Mouse (Mus musculus) brain, embryonic 14.5 days (tissue): ENCODE measurements around the gene Naip2. TPM values are rescaled to one million over a fixed set of nuclear protein-coding genes. Genes with fewer than 3 reads are reported as not detected.
"Not testable (repeated sequence)": the region's sequence is repeated elsewhere in the genome, so short reads cannot be mapped to it uniquely, and the experiment has no call there.

Experiments
- DNase-seq: peaks from one replicate; pipeline ENCODE4 v3.0.0-alpha.2; 2011; ENCODE audit warnings: low read depth
- CTCF ChIP-seq: fragments of 200-500 bp; IDR thresholded peaks from 2 replicates; pipeline ENCODE4 v1.5.1; 2012; ENCODE audit warnings: inconsistent platforms, mild to moderate bottlenecking, moderate library complexity, borderline replicate concordance; ENCODE audit not compliant: insufficient read depth, insufficient read length; ENCODE audit errors: extremely low read depth
- POLR2A ChIP-seq: fragments of 200-500 bp; IDR thresholded peaks from 2 replicates; pipeline ENCODE4 v1.6.1; 2012; ENCODE audit warnings: mild to moderate bottlenecking, inconsistent platforms, borderline replicate concordance; ENCODE audit not compliant: poor library complexity, insufficient read depth, insufficient read length, severe bottlenecking; ENCODE audit errors: extremely low read depth
- polyA plus RNA-seq: library from polyadenylated mRNA; depleted of rRNA; stranded (reverse); fragments of >200 nt; gene quantifications from 2 replicates; pipeline ENCODE4 v1.2.3, GENCODE M21; 2012; rRNA removed

Naip2 gene
- polyA plus RNA-seq = 0.13 and 0.19 TPM in 2 replicates

GRCm38 (mm10) chr13:100201659-100202333 is at the start of gene Naip2:
Naip2 (minus strand) TSS chr13:100202092.
- not testable (repeated sequence) for DNase-seq

- DNase-seq = not testable (repeated sequence)
These were observed 45.1 kb upstream of the Naip2 start for GRCm38 (mm10) chr13:100246896-100247519.

GRCm38 (mm10) chr13:100246223-100246622 is 44.3 kb upstream of the Naip2 start, which contains the start of gene Naip5:
Naip5 (minus strand) TSS chr13:100246323.
- DNase-seq = not testable (repeated sequence)

- no peak for DNase-seq
- no peak for TF ChIP-seq POLR2A
- no peak for TF ChIP-seq CTCF
These were observed 41.8 kb upstream of the Naip2 start for GRCm38 (mm10) chr13:100243702-100244101.

GRCm38 (mm10) chr13:100213683-100214082 is 11.8 kb upstream of the Naip2 start:
- DNase-seq = not testable (repeated sequence)

GRCm38 (mm10) chr13:100210540-100210939 is 8.6 kb upstream of the Naip2 start:
- peak; percentile 22 for DNase-seq
- TF ChIP-seq POLR2A (no peak), CTCF (no peak)

GRCm38 (mm10) chr13:100203319-100203718 is 1.4 kb upstream of the Naip2 start:
- DNase-seq = no peak
- TF ChIP-seq POLR2A = no peak

- TF ChIP-seq POLR2A = no peak
- no peak for TF ChIP-seq CTCF
- no peak for DNase-seq
These were observed 1.1 kb downstream of the Naip2 start for GRCm38 (mm10) chr13:100200778-100201177.

- no peak for DNase-seq
- TF ChIP-seq POLR2A (no peak), CTCF (no peak)
These were observed 6.5 kb downstream of the Naip2 start for GRCm38 (mm10) chr13:100195421-100195820.

GRCm38 (mm10) chr13:100183111-100183510 is 18.8 kb downstream of the Naip2 start:
- DNase-seq = not testable (repeated sequence)

- DNase-seq = peak; percentile 1
These were observed 27.5 kb downstream of the Naip2 start for GRCm38 (mm10) chr13:100174360-100174759.

- not testable (repeated sequence) for DNase-seq
These were observed 35.5 kb downstream of the Naip2 start for GRCm38 (mm10) chr13:100166378-100166777.

GRCm38 (mm10) chr13:100162467-100162866 is 39.4 kb downstream of the Naip2 start:
- DNase-seq = not testable (repeated sequence)

- DNase-seq = not testable (repeated sequence)
These were observed 40.6 kb downstream of the Naip2 start for GRCm38 (mm10) chr13:100161171-100161870.

- no peak for DNase-seq
- TF ChIP-seq POLR2A = no peak
- no peak for TF ChIP-seq CTCF
These were observed 45.3 kb downstream of the Naip2 start for GRCm38 (mm10) chr13:100156624-100157023.
